Mouse (Mus musculus) MEL (cell line): ENCODE measurements around the gene Emd. TPM values are rescaled to one million over a fixed set of nuclear protein-coding genes. Genes with fewer than 3 reads are reported as not detected.

Experiments
- DNase-seq: peaks from one replicate; pipeline ENCODE4 v3.0.0; 2011; ENCODE audit warnings: low read depth, low spot score
- H3K27ac ChIP-seq: 2 replicates; pipeline ENCODE4 v1.5.1; 2012; ENCODE audit warnings: low read depth, mild to moderate bottlenecking, control low read depth, low read length, moderate library complexity; ENCODE audit not compliant: control insufficient read depth
- H3K27me3 ChIP-seq, 2 experiments: fragments of 150-350 bp in 1 of 2; sonication (generic) in 1 of 2; 2 replicates each; pipeline ENCODE4 v1.6.1; 2012; ENCODE audit warnings: low read length in 2 of 2, mild to moderate bottlenecking in 2 of 2, improper control_type of control experiment in 1 of 2, moderate library complexity in 1 of 2; ENCODE audit not compliant: insufficient read depth in 2 of 2, control insufficient read depth in 1 of 2
- H3K36me3 ChIP-seq, 2 experiments: 2 replicates each; pipeline ENCODE4 v1.6.1; 2012 to 2014; ENCODE audit warnings: low read length in 2 of 2, improper control_type of control experiment in 1 of 2, inconsistent platforms in 1 of 2, mild to moderate bottlenecking in 1 of 2; ENCODE audit not compliant: insufficient read depth in 2 of 2, control insufficient read depth in 1 of 2
- H3K4me1 ChIP-seq, 2 experiments: fragments of 150-350 bp in 1 of 2; sonication (generic) in 1 of 2; 2 replicates each; pipeline ENCODE4 v1.6.1; 2012; ENCODE audit warnings: low read length in 2 of 2, improper control_type of control experiment in 1 of 2, mild to moderate bottlenecking in 1 of 2; ENCODE audit not compliant: insufficient read depth in 2 of 2, control insufficient read depth in 1 of 2
- H3K4me3 ChIP-seq, 2 experiments: fragments of 150-350 bp in 1 of 2; sonication (generic) in 1 of 2; 2 replicates each; pipeline ENCODE4 v1.5.1; 2012; ENCODE audit warnings: low read depth in 2 of 2, low read length in 2 of 2, mild to moderate bottlenecking in 2 of 2, moderate library complexity in 2 of 2, control low read depth in 1 of 2, improper control_type of control experiment in 1 of 2; ENCODE audit not compliant: control insufficient read depth in 1 of 2, insufficient read depth in 1 of 2
- H3K79me2 ChIP-seq: 2 replicates; pipeline ENCODE4 v1.6.1; 2012; ENCODE audit warnings: mild to moderate bottlenecking, low read length, moderate library complexity; ENCODE audit not compliant: control insufficient read depth, poor library complexity, insufficient read depth
- H3K9ac ChIP-seq: 2 replicates; pipeline ENCODE4 v1.6.1; 2012; ENCODE audit warnings: low read depth, mild to moderate bottlenecking, control low read depth, low read length, moderate library complexity; ENCODE audit not compliant: control insufficient read depth, poor library complexity, severe bottlenecking
- H3K9me3 ChIP-seq: fragments of 150-350 bp; sonication (generic); replicated peaks from 2 replicates; pipeline ENCODE4 v1.6.1; 2012; ENCODE audit warnings: mild to moderate bottlenecking, low read length, improper control_type of control experiment, moderate library complexity; ENCODE audit not compliant: insufficient read depth
- BHLHE40 ChIP-seq: IDR thresholded peaks from 2 replicates; pipeline ENCODE4 v1.6.1; 2012; ENCODE audit warnings: low read depth, mild to moderate bottlenecking, inconsistent platforms, low read length, improper control_type of control experiment, borderline replicate concordance
- CHD1 ChIP-seq: IDR thresholded peaks from 2 replicates; pipeline ENCODE4 v1.6.1; 2012; ENCODE audit warnings: low read depth, mild to moderate bottlenecking, inconsistent platforms, low read length, improper control_type of control experiment
- ELF1 ChIP-seq: IDR thresholded peaks from 2 replicates; pipeline ENCODE4 v1.6.1; 2014; ENCODE audit warnings: low read depth, mild to moderate bottlenecking, inconsistent platforms, low read length, improper control_type of control experiment, moderate library complexity
- EP300 ChIP-seq, 2 experiments: IDR thresholded peaks; 2 replicates each; pipeline ENCODE4 v1.6.1; 2011; ENCODE audit warnings: improper control_type of control experiment in 2 of 2, low read length in 2 of 2, low read depth in 1 of 2, mild to moderate bottlenecking in 1 of 2
- ETS1 ChIP-seq: IDR thresholded peaks from 2 replicates; pipeline ENCODE4 v1.6.1; 2012; ENCODE audit warnings: low read depth, mild to moderate bottlenecking, inconsistent platforms, low read length, improper control_type of control experiment, moderate library complexity
- GATA1 ChIP-seq: IDR thresholded peaks from 2 replicates; pipeline ENCODE4 v1.6.1; 2011; ENCODE audit warnings: low read depth, low read length, improper control_type of control experiment
- KAT2A ChIP-seq: conservative IDR thresholded peaks from 2 replicates; pipeline ENCODE4 v1.6.1; 2012; ENCODE audit warnings: low read depth, low read length, improper control_type of control experiment, inconsistent platforms
- MAFK ChIP-seq: IDR thresholded peaks from 2 replicates; pipeline ENCODE4 v1.6.1; 2011; ENCODE audit warnings: low read depth, mild to moderate bottlenecking, low read length, improper control_type of control experiment, borderline replicate concordance
- MAX ChIP-seq: IDR thresholded peaks from 2 replicates; pipeline ENCODE4 v1.6.1; 2011; ENCODE audit warnings: low read length, improper control_type of control experiment
- MEF2A ChIP-seq: IDR thresholded peaks from 2 replicates; pipeline ENCODE4 v1.6.1; 2014; ENCODE audit warnings: low read depth, mild to moderate bottlenecking, inconsistent platforms, low read length, improper control_type of control experiment; ENCODE audit not compliant: poor library complexity, insufficient replicate concordance, severe bottlenecking; ENCODE audit errors: extremely low read depth
- MXI1 ChIP-seq: IDR thresholded peaks from 2 replicates; pipeline ENCODE4 v1.6.1; 2011; ENCODE audit warnings: mild to moderate bottlenecking, low read depth, low read length, improper control_type of control experiment
- MYB ChIP-seq: IDR thresholded peaks from 2 replicates; pipeline ENCODE4 v1.6.1; 2011; ENCODE audit warnings: mild to moderate bottlenecking, low read depth, low read length, improper control_type of control experiment
- MYC ChIP-seq: IDR thresholded peaks from 2 replicates; pipeline ENCODE4 v1.6.1; 2011; ENCODE audit warnings: low read depth, mild to moderate bottlenecking, low read length, improper control_type of control experiment, moderate library complexity
- NELFE ChIP-seq: IDR thresholded peaks from 2 replicates; pipeline ENCODE4 v1.6.1; 2011; ENCODE audit warnings: low read depth, low read length, improper control_type of control experiment
- NRF1 ChIP-seq: IDR thresholded peaks from 2 replicates; pipeline ENCODE4 v1.6.1; 2014; ENCODE audit warnings: low read depth, mild to moderate bottlenecking, inconsistent platforms, low read length, improper control_type of control experiment, moderate library complexity; ENCODE audit not compliant: poor library complexity, insufficient read depth, severe bottlenecking
- POLR2A ChIP-seq, 2 experiments: IDR thresholded peaks; 2 replicates each; pipeline ENCODE4 v1.6.1; 2011 to 2012; ENCODE audit warnings: low read length in 2 of 2, mild to moderate bottlenecking in 2 of 2, control low read depth in 1 of 2, improper control_type of control experiment in 1 of 2, low read depth in 1 of 2, moderate library complexity in 1 of 2; ENCODE audit not compliant: control insufficient read depth in 1 of 2, insufficient read depth in 1 of 2, poor library complexity in 1 of 2
- POLR2AphosphoS2 ChIP-seq: IDR thresholded peaks from 2 replicates; pipeline ENCODE4 v1.6.1; 2011; ENCODE audit warnings: low read length, improper control_type of control experiment
- POLR2AphosphoS5 ChIP-seq: IDR thresholded peaks from 2 replicates; pipeline ENCODE4 v1.6.1; 2012; ENCODE audit warnings: low read depth, borderline replicate concordance, mild to moderate bottlenecking, inconsistent platforms, low read length, moderate library complexity, mixed read lengths
- RAD21 ChIP-seq: IDR thresholded peaks from 2 replicates; pipeline ENCODE4 v1.6.1; 2011; ENCODE audit warnings: mild to moderate bottlenecking, low read depth, low read length, improper control_type of control experiment
- RCOR1 ChIP-seq: IDR thresholded peaks from 2 replicates; pipeline ENCODE4 v1.6.1; 2012; ENCODE audit warnings: low read depth, mild to moderate bottlenecking, inconsistent platforms, low read length, improper control_type of control experiment
- SIN3A ChIP-seq: IDR thresholded peaks from 2 replicates; pipeline ENCODE4 v1.6.1; 2012; ENCODE audit warnings: low read length, improper control_type of control experiment, inconsistent platforms
- SMC3 ChIP-seq: IDR thresholded peaks from 2 replicates; pipeline ENCODE4 v1.6.1; 2011; ENCODE audit warnings: low read depth, low read length, improper control_type of control experiment
- TBP ChIP-seq: IDR thresholded peaks from 2 replicates; pipeline ENCODE4 v1.8.0; 2011; ENCODE audit warnings: low read depth, low read length, improper control_type of control experiment
- UBTF ChIP-seq: IDR thresholded peaks from 2 replicates; pipeline ENCODE4 v1.6.1; 2012; ENCODE audit warnings: low read depth, mild to moderate bottlenecking, inconsistent platforms, low read length, improper control_type of control experiment, moderate library complexity, borderline replicate concordance; ENCODE audit not compliant: insufficient read depth
- USF1 ChIP-seq: IDR thresholded peaks from 2 replicates; pipeline ENCODE4 v1.6.1; 2014; ENCODE audit warnings: low read depth, mild to moderate bottlenecking, inconsistent platforms, low read length, improper control_type of control experiment, moderate library complexity
- USF2 ChIP-seq, 2 experiments: IDR thresholded peaks; 2 replicates each; pipeline ENCODE4 v1.6.1; 2011 to 2012; ENCODE audit warnings: improper control_type of control experiment in 2 of 2, low read length in 2 of 2, borderline replicate concordance in 1 of 2, inconsistent platforms in 1 of 2, low read depth in 1 of 2, mild to moderate bottlenecking in 1 of 2; ENCODE audit not compliant: insufficient read depth in 1 of 2
- ZC3H11A ChIP-seq: IDR thresholded peaks from 2 replicates; pipeline ENCODE4 v1.6.1; 2012; ENCODE audit warnings: low read depth, mild to moderate bottlenecking, inconsistent platforms, low read length, improper control_type of control experiment
- ZKSCAN1 ChIP-seq: IDR thresholded peaks from 2 replicates; pipeline ENCODE4 v1.6.1; 2012; ENCODE audit warnings: low read depth, mild to moderate bottlenecking, inconsistent platforms, low read length, improper control_type of control experiment, moderate library complexity
- ZMIZ1 ChIP-seq: IDR thresholded peaks from 2 replicates; pipeline ENCODE4 v1.6.1; 2012; ENCODE audit warnings: low read depth, mild to moderate bottlenecking, inconsistent platforms, low read length, improper control_type of control experiment, moderate library complexity
- ZNF384 ChIP-seq: IDR thresholded peaks from 2 replicates; pipeline ENCODE4 v1.6.1; 2012; ENCODE audit warnings: low read depth, mild to moderate bottlenecking, inconsistent platforms, low read length, improper control_type of control experiment
- polyA plus RNA-seq, 2 experiments: library from polyadenylated mRNA; stranded (reverse) in 1 of 2; unstranded in 1 of 2; fragments of >175 nt in 1 of 2; fragments of >200 nt in 1 of 2; gene quantifications; 2 replicates each; pipeline versions ENCODE4 v1.2.1 to v1.2.4; 2012; ENCODE audit warnings: low replicate concordance in 2 of 2, low read depth in 1 of 2; ENCODE audit not compliant: insufficient read length in 2 of 2, insufficient read depth in 1 of 2, missing spikeins in 1 of 2
- total RNA-seq: library from RNA; depleted of rRNA; stranded (reverse); fragments of 300-350 nt; gene quantifications from 2 replicates; pipeline ENCODE4 v1.2.3, GENCODE M21; 2012

Emd gene
- total and polyA plus RNA-seq, 3 experiments: 55.5 to 157 (median 130) TPM

GRCm38 (mm10) chrX:74243396-74243795, 11.1 kb upstream of the Emd start:
- H3K9ac ChIP-seq: peak overlapping the region; percentile 50
- H3K4me3 ChIP-seq: peak overlapping the region; percentile 0 to 17; a peak in 1 of 4 replicates
- H3K27me3 ChIP-seq: no peaks in the 10 kb centered on the region
- TF ChIP-seq EP300 (IDR thresholded peaks at IDR 0.05; ENCODE audit: low read depth in 1 of 2, low read length in 2 of 2) (0 out of 4 replicates have a peak, but pooled peaks of 1 of the 2 experiments have one; percentile 37), ZNF384 (no peak), MAFK (no peak), ELF1 (peak; percentile 24; the same call in 1 of the 2 replicates), SIN3A (peak; percentile 39; the same call in 1 of the 2 replicates)
- H3K4me1 ChIP-seq: peaks cover 0 to 10% of the 10 kb centered on the region in 2 experiments; a peak in 1 of 4 replicates
- DNase-seq: no peak
- peaks cover 0 to 12% of the 10 kb centered on the region in 2 experiments; a peak in 3 of 4 replicates for H3K36me3 ChIP-seq
- H3K79me2 ChIP-seq: peaks cover 18% of the 10 kb centered on the region
- no peaks in the 10 kb centered on the region for H3K9me3 ChIP-seq
- H3K27ac ChIP-seq: peak overlapping the region; percentile 97

GRCm38 (mm10) chrX:74243807-74244206, 10.7 kb upstream of the Emd start:
- Histone ChIP-seq H3K9me3 (no peaks in the 10 kb centered on the region), H3K79me2 (peaks cover 18% of the 10 kb centered on the region), H3K4me1 (peaks cover 0 to 10% of the 10 kb centered on the region in 2 experiments; a peak in 1 of 4 replicates), H3K4me3 (peak overlapping the region; percentile 0 to 17; a peak in 2 of 4 replicates), H3K9ac (peak overlapping the region; percentile 56), H3K27ac (peak overlapping the region; percentile 97), H3K36me3 (peaks cover 0 to 12% of the 10 kb centered on the region in 2 experiments; a peak in 3 of 4 replicates), H3K27me3 (no peaks in the 10 kb centered on the region)
- DNase-seq: peak; percentile 91
- no peak for TF ChIP-seq USF1
- TF ChIP-seq MAX: peak; percentile 39; the same call in 1 of the 2 replicates
- no peak for TF ChIP-seq MEF2A
- 0 out of 2 replicates have a peak, but pooled peaks have one; percentile 31 for TF ChIP-seq NELFE
- no peak for TF ChIP-seq MXI1
- no peak for TF ChIP-seq SMC3
- TF ChIP-seq UBTF: no peak
- no peak for TF ChIP-seq GATA1
- TF ChIP-seq ZMIZ1: no peak; the same call in 1 of the 2 replicates
- no peak for TF ChIP-seq POLR2AphosphoS5
- 0 out of 2 replicates have a peak, but pooled peaks have one; percentile 26 for TF ChIP-seq TBP
- no peak for TF ChIP-seq USF2 (IDR thresholded peaks at IDR 0.05; ENCODE audit: borderline replicate concordance in 1 of 2, insufficient read depth in 1 of 2, low read depth in 1 of 2, low read length in 2 of 2)
- TF ChIP-seq POLR2AphosphoS2: no peak
- no peak for TF ChIP-seq CHD1
- no peak for TF ChIP-seq RAD21
- no peak for TF ChIP-seq BHLHE40
- peak; percentile 66 for TF ChIP-seq ETS1
- TF ChIP-seq ELF1: no peak
- TF ChIP-seq POLR2A (IDR thresholded peaks at IDR 0.05; ENCODE audit: control insufficient read depth in 1 of 2, insufficient read depth in 1 of 2, low read depth in 1 of 2, low read length in 2 of 2, poor library complexity in 1 of 2): peak in 1 of 2 experiments; percentile 34; a peak in 1 of 4 replicates
- TF ChIP-seq KAT2A: no peak
- TF ChIP-seq RCOR1: no peak; the same call in 1 of the 2 replicates
- no peak for TF ChIP-seq ZKSCAN1
- TF ChIP-seq EP300 (IDR thresholded peaks at IDR 0.05; ENCODE audit: low read depth in 1 of 2, low read length in 2 of 2): peak; percentile 26 to 79; a peak in 3 of 4 replicates
- TF ChIP-seq MYC: no peak
- no peak for TF ChIP-seq NRF1
- TF ChIP-seq MYB: 0 out of 2 replicates have a peak, but pooled peaks have one; percentile 16
- no peak for TF ChIP-seq ZC3H11A
